Comparison of ENCODE assay signal across 9 mouse cellular contexts in the genomic region with DNA sequence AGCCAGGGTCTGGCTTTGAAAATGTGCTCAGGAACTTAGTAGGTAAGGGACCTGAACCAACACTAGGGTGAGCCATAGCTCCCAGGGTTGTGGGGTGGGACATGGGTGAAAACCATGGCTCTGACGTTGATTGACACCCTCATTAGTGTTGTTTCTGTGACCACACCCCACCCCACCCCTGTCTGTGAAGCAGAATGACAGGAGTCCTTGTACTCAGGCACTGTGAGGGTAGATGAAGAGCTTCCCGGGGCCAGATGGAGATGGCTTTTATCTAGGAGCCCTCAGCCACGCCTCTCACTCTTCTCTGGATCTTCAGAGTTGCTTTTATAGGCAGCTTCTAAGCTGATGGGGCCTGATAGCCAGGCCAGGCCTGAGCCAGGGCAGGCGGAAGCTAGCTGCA.
DNase-seq lines count a peak whose midpoint lies in the region; TF ChIP-seq lines count a peak whose summit lies in the region.
"Had no signal": no experiment of that assay in that cellular context is flagged by ENCODE, and none has a peak within 500 bp of the region (broad histone marks: within the 10 kb centered on the region; RNA-seq: fewer than 3 reads in every experiment).

No protein-coding gene starts in this region.

- H3K4me3 ChIP-seq in heart, adult 2 months = no peak overlapping the region

- peaks cover 21% of the 10 kb centered on the region for H3K36me3 ChIP-seq in heart, adult 2 months (ENCODE audit: control insufficient read depth, insufficient read depth, low read length)

- intact Hi-C loops in heart, adult 2 months (cut with DNase I) = loop anchor here (2.0 to 5.0 kb wide), 2 partner anchors 64 to 215 kb away; a partner anchor contains a TSS
- intact Hi-C loops in heart, postnatal 36 days (cut with DNase I) = loop anchor here (2.0 kb wide), 1 partner anchor 42 kb away; no protein-coding TSS in a partner anchor
- intact Hi-C loops in left cerebral cortex, postnatal 10 days (cut with DNase I) = no loop called here

- peak; percentile 25; the same call in 1 of the 2 replicates for TF ChIP-seq CTCF in heart, adult 2 months (IDR thresholded peaks at IDR 0.05)

- peak overlapping the region; percentile 55 for H3K27ac ChIP-seq in heart, adult 2 months

- H3K4me1 ChIP-seq in heart, adult 2 months (ENCODE audit: control insufficient read depth, insufficient read depth, low read length) = peaks cover 75% of the 10 kb centered on the region

- H3K27me3 ChIP-seq in heart, adult 2 months (ENCODE audit: control insufficient read depth, insufficient read depth, low read length) = no peaks in the 10 kb centered on the region
- H3K27me3 ChIP-seq: Patski had no signal

- no peak for TF ChIP-seq EP300 in heart, adult 2 months (IDR thresholded peaks at IDR 0.05; ENCODE audit: insufficient read depth, low read depth, low read length)

- 34% methylated on average over 4 of the region's 4 CpGs for WGBS in heart, adult 2 months

- no peaks in the 10 kb centered on the region; the same call in 1 of the 2 replicates for H3K79me2 ChIP-seq in heart, adult 2 months (replicated peaks; ENCODE audit: control insufficient read depth, insufficient read depth, low read length)

- H3K9ac ChIP-seq in heart, adult 2 months (ENCODE audit: low read depth, low read length) = peak overlapping the region; percentile 12; the same call in 1 of the 2 replicates

- no peak for DNase-seq in heart, adult 2 months
- DNase-seq in heart, postnatal 36 days = no peak
- peak; percentile 48 for DNase-seq in thymus, postnatal 4 days
- DNase-seq in thymus, adult 18-20 months = no peak
- peak; percentile 85 for DNase-seq in liver
- no peak for DNase-seq in right cerebral cortex, postnatal 4 days
- DNase-seq in left cerebral cortex, postnatal 10 days (ENCODE audit: extremely low spot score in 1 of 2, low spot score in 2 of 2) = no peak
- DNase-seq in kidney, adult 18-20 months = no peak

- no peak for TF ChIP-seq POLR2A in heart, adult 2 months (IDR thresholded peaks at IDR 0.05; ENCODE audit: insufficient read depth, low read depth, low read length)

Comparison
In these comparisons a context has a peak if more than half of its experiments do, and no peak if none do; other contexts are left out.
1. DNase-seq: peak in thymus, postnatal 4 days (single experiment) and liver (single experiment); none in heart, adult 2 months (0 of 2), heart, postnatal 36 days (0 of 2), thymus, adult 18-20 months (0 of 2), right cerebral cortex, postnatal 4 days (single experiment), left cerebral cortex, postnatal 10 days (0 of 2) and kidney, adult 18-20 months (single experiment).